Mouse (Mus musculus) gastrocnemius, postnatal 4 days (tissue): ENCODE results near the gene Naa15. TPM values are rescaled to one million over a fixed set of nuclear protein-coding genes. Genes with fewer than 3 reads are reported as not detected.

Source experiments
- DNase-seq, 2 experiments: peaks; one replicate each; pipeline ENCODE4 v3.0.0; 2021 to 2022; ENCODE audit warnings: low spot score in 2 of 2, mixed read lengths in 2 of 2
- total RNA-seq, 2 experiments: library from RNA; stranded (reverse); gene quantifications; 2 replicates each; pipeline ENCODE4 v1.2.3; 2021

The Naa15 gene
- total RNA-seq, 2 experiments from 2014 or later, result 48.3 to 52.7 TPM

DNA sequence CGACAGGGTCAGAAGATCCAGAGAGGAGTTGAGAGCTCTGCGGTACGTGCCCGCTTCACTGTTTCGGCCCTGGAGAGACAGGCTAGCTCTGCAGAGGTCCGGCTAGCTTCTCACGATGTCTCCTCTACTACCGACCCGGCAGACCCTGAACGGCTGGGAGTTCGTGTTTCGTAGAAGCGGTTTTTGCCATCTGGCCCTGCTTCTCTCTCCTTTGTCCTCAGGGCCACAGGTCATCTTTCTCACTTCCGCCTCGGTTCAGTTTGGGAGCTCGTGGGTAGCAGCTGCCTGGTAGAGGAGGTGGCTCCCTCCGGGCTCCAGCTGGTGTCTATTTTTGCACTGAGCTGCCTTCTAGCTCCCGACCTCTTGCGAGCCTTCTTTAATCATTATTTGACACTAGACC lies 90.5 kb downstream of the Naa15 start:
- no peak for DNase-seq

GRCm38 (mm10) chr3:51510903-51511302 lies 96.0 kb downstream of the Naa15 start:
- peak; percentile 48 to 76 for DNase-seq

- no peak for DNase-seq
These were observed 97.0 kb downstream of the Naa15 start for GRCm38 (mm10) chr3:51511983-51512382.

- DNase-seq, result no peak
These were observed 102.5 kb downstream of the Naa15 start for GRCm38 (mm10) chr3:51517467-51517866.

- DNase-seq, result no peak
These were observed 103.2 kb downstream of the Naa15 start for GRCm38 (mm10) chr3:51517878-51518762.

GRCm38 (mm10) chr3:51518763-51519121 lies 103.8 kb downstream of the Naa15 start:
- DNase-seq, result no peak

DNA sequence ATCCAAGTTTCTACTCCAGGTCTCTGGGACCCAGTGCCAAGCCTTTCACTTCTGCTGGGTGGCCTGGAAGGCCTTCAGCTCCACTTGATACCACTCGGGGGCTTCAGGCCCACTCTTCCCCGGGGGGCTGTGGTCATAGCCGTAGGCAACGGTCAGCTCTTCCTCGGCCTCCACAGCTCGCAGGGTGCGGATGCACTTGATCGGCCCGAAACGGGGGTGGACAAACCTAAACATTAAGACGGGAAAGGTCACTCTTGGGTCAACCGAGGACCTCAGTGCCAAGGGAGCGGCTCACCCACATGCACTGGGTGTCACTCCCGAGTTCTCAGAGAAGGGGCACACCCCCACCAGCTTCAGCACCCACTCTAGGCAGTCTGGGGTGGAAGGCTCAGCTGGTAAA lies 106.3 kb downstream of the Naa15 start:
- DNase-seq, result no peak

GRCm38 (mm10) chr3:51525186-51525785 lies 110.3 kb downstream of the Naa15 start:
- no peak for DNase-seq

Other genes starting within 250 kb of the Naa15 start
- 10 to 100 TPM; 11.0 to 12.3 TPM for gene Noct, start 190.7 kb upstream of the Naa15 start, total RNA-seq
- 10 to 100 TPM; 63.4 to 77.1 TPM for gene Elf2, start 74.5 kb upstream of the Naa15 start, total RNA-seq
- 1 to 10 TPM in 1 of 2 experiments, under 1 TPM in 1; 0.44 to 1.0 TPM for gene Mgarp, start 18.4 kb upstream of the Naa15 start, total RNA-seq
- gene Ndufc1, start 6.2 kb upstream of the Naa15 start, total RNA-seq, result 100 to 1,000 TPM; 570 to 574 TPM
- 10 to 100 TPM; 16.5 to 21.0 TPM for gene Rab33b, start 68.8 kb downstream of the Naa15 start, total RNA-seq
- gene Setd7, start 145.7 kb downstream of the Naa15 start, total RNA-seq, result 10 to 100 TPM; 74.5 to 82.5 TPM
- gene Mgst2, start 245.2 kb downstream of the Naa15 start, total RNA-seq, result 1 to 10 TPM; 2.0 to 2.2 TPM